Comparison of ENCODE assay signal across 8 mouse cellular contexts in genomic region chr5:115159165-115159564, GRCm38 (mm10). TPM values are rescaled to one million over a fixed set of nuclear protein-coding genes. Genes with fewer than 3 reads are reported as not detected.
DNase-seq lines count a peak whose midpoint lies in the region; ATAC-seq and TF ChIP-seq lines count a peak whose summit lies in the region.

No protein-coding gene starts in this region.

- H3K9me3 ChIP-seq in liver, embryonic 14.5 days (ENCODE audit: control insufficient read depth, low read length): no peaks in the 10 kb centered on the region

- TF ChIP-seq EP300 in liver, embryonic 14.5 days (IDR thresholded peaks at IDR 0.05; ENCODE audit: low read depth): no peak

- peaks cover 31% of the 10 kb centered on the region for H3K4me1 ChIP-seq in testis, adult 2 months (ENCODE audit: control insufficient read depth, insufficient read depth, low read length)
- H3K4me1 ChIP-seq in liver, embryonic 14.5 days (replicated peaks; ENCODE audit: control insufficient read depth in 2 of 2, insufficient read depth in 2 of 2, low read length in 1 of 2): peaks cover 23 to 34% of the 10 kb centered on the region in 2 experiments

- no peaks in the 10 kb centered on the region for H3K36me3 ChIP-seq in testis, adult 2 months (ENCODE audit: control insufficient read depth, insufficient read depth, low read length)
- no peaks in the 10 kb centered on the region for H3K36me3 ChIP-seq in liver, embryonic 14.5 days (replicated peaks; ENCODE audit: control insufficient read depth, insufficient read depth, low read depth)

- WGBS in liver, embryonic 14.5 days (ENCODE audit: insufficient replicate concordance): 36% methylated on average over 12 of the region's 12 CpGs

- peak overlapping the region; percentile 90 for H3K4me3 ChIP-seq in testis, adult 2 months (ENCODE audit: control insufficient read depth, low read depth, low read length)
- peak overlapping the region; percentile 72 for H3K4me3 ChIP-seq in liver, embryonic 14.5 days (ENCODE audit: insufficient read depth in 1 of 2, low read depth in 2 of 2, low read length in 2 of 2)

- TF ChIP-seq POLR2A in testis, adult 2 months (IDR thresholded peaks at IDR 0.05; ENCODE audit: control insufficient read depth, low read depth, low read length): no peak

- H3K4me2 ChIP-seq in liver, embryonic 14.5 days (ENCODE audit: low read depth): peak overlapping the region; percentile 87

- no peak for TF ChIP-seq CTCF in testis, adult 2 months (IDR thresholded peaks at IDR 0.05; ENCODE audit: control insufficient read depth, insufficient read depth, insufficient replicate concordance, low read depth, low read length)
- no peak for TF ChIP-seq CTCF in liver, embryonic 14.5 days (IDR thresholded peaks at IDR 0.05; ENCODE audit: low read depth)

- H3K27me3 ChIP-seq in testis, adult 2 months (ENCODE audit: control insufficient read depth, insufficient read depth, low read length): no peaks in the 10 kb centered on the region
- H3K27me3 ChIP-seq in liver, embryonic 14.5 days (ENCODE audit: control insufficient read depth, insufficient read depth, low read length): no peaks in the 10 kb centered on the region

- H3K27ac ChIP-seq in testis, adult 2 months (ENCODE audit: control insufficient read depth, insufficient read depth, low read depth, low read length): peak overlapping the region; percentile 98
- no peak overlapping the region; the same call in 1 of the 2 replicates for H3K27ac ChIP-seq in liver, embryonic 14.5 days

- peak; percentile 63 for DNase-seq in cerebellum, adult 9-11 months
- no peak for DNase-seq in cerebellum, postnatal 25 days
- DNase-seq in testis, postnatal 10 days (ENCODE audit: low spot score): no peak
- no peak for DNase-seq in liver, embryonic 14.5 days (ENCODE audit: low read depth in 3 of 3, low spot score in 3 of 3)
- no peak for DNase-seq in adrenal gland, postnatal 36 days
- DNase-seq in thymus, postnatal 10 days (ENCODE audit: low spot score in 2 of 2): no peak
- DNase-seq in adrenal gland, adult (ENCODE audit: inconsistent age in 2 of 2, low spot score in 1 of 2): no peak

- no peak for ATAC-seq in liver, embryonic 14.5 days (ENCODE audit: insufficient read depth)

- H3K9ac ChIP-seq in liver, embryonic 14.5 days (replicated peaks): peak overlapping the region; percentile 69

RNA-seq across cellular contexts. Expression of gene Mlec, which starts 1.2 kb away (rescaled TPM):
- polyA plus RNA-seq in testis, adult 2 months (2012; rRNA removed): 85.1 and 115 TPM in 2 replicates
- polyA plus RNA-seq in liver, embryonic 14.5 days (2012; rRNA removed): 22.3 and 34.1 TPM in 2 replicates
- polyA plus RNA-seq in liver, embryonic 14.5 days (2014; fragmentation: Nextera tagmentation; extraction: Ambion mirVana): 13.9 and 16.1 TPM in 2 replicates
- 100 to 1,000 TPM; 184 to 197 TPM for total RNA-seq in adrenal gland, postnatal 36 days (2021)

RNA-seq across cellular contexts. Expression of gene Unc119b, which starts 24.4 kb away (rescaled TPM):
- 15.7 and 21.1 TPM in 2 replicates for polyA plus RNA-seq in testis, adult 2 months (2012; rRNA removed)
- 6.2 and 6.3 TPM in 2 replicates for polyA plus RNA-seq in liver, embryonic 14.5 days (2012; rRNA removed)
- polyA plus RNA-seq in liver, embryonic 14.5 days (2014; fragmentation: Nextera tagmentation; extraction: Ambion mirVana): 5.6 and 7.5 TPM in 2 replicates
- total RNA-seq in adrenal gland, postnatal 36 days (2021): 10 to 100 TPM; 38.9 to 45.3 TPM

RNA-seq across cellular contexts. Expression of gene Cabp1, which starts 35.0 kb away (rescaled TPM):
- polyA plus RNA-seq in testis, adult 2 months (2012; rRNA removed): 7.2 and 9.1 TPM in 2 replicates
- 0.13 and 0.26 TPM in 2 replicates for polyA plus RNA-seq in liver, embryonic 14.5 days (2012; rRNA removed)
- 0.14 TPM in 1 of 2 replicates, not detected in the other for polyA plus RNA-seq in liver, embryonic 14.5 days (2014; fragmentation: Nextera tagmentation; extraction: Ambion mirVana)
- total RNA-seq in adrenal gland, postnatal 36 days (2021): 10 to 100 TPM; 34.8 to 42.3 TPM

RNA-seq across cellular contexts. Expression of gene Acads, which starts 40.0 kb away (rescaled TPM):
- 11.2 and 12.1 TPM in 2 replicates for polyA plus RNA-seq in testis, adult 2 months (2012; rRNA removed)
- 26.0 and 26.4 TPM in 2 replicates for polyA plus RNA-seq in liver, embryonic 14.5 days (2012; rRNA removed)
- 21.2 and 22.9 TPM in 2 replicates for polyA plus RNA-seq in liver, embryonic 14.5 days (2014; fragmentation: Nextera tagmentation; extraction: Ambion mirVana)
- total RNA-seq in adrenal gland, postnatal 36 days (2021): 100 to 1,000 TPM; 156 to 220 TPM
